Mouse (Mus musculus) cortical plate, adult 2 months (tissue): Measurements from ENCODE around the gene Psma3.

Experiments
- CTCF ChIP-seq: fragments of 200-500 bp; IDR thresholded peaks from 2 replicates; pipeline ENCODE4 v1.5.1; 2011; ENCODE audit warnings: mild to moderate bottlenecking, control low read depth, low read length; ENCODE audit not compliant: insufficient read depth; ENCODE audit errors: extremely low read depth
- POLR2A ChIP-seq: fragments of 200-500 bp; IDR thresholded peaks from 2 replicates; pipeline ENCODE4 v1.6.1; 2011; ENCODE audit warnings: mild to moderate bottlenecking, low read length, control low read depth; ENCODE audit not compliant: insufficient read depth; ENCODE audit errors: extremely low read depth

DNA sequence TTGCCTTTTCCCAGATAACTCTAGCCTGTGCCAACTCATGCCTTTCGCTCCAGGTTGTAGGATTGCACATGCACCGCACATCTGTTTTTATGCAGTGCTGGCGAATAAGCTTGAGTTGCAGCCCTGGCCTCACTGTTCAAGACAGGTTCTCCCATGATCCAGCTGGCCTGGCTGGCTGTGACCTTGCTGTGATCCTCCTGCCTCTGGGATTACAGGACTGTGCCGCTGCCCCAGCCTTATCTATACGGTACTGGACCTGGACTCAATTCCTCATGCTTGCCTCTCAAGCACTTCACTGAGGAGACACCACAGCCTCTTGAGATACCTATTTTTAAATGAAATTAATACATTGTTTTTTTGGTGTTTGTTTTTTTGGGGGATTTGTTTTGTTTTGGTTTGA is 30.2 kb upstream of the Psma3 start:
- TF ChIP-seq CTCF = no peak
- no peak for TF ChIP-seq POLR2A
